Mouse (Mus musculus) neural tube, embryonic 15.5 days (tissue): ENCODE measurements at regions not wholly inside any gene's neighbourhood (a gene's known extent, or its start where the extent isn't known, plus 50 kb on each side); places are given as distances from the start of the nearest gene placed in this dataset.

Experiments
- ATAC-seq: fragments of 200-750 bp; cut with Nextera tagmentation; 2 replicates; pipeline ENCODE4 v1.8.0; 2017; ENCODE audit warnings: mild to moderate bottlenecking, moderate TSS enrichment, moderate library complexity; ENCODE audit not compliant: low FRiP score
- H3K27ac ChIP-seq: fragments of 300-500 bp; sonication (generic); replicated peaks from 2 replicates; pipeline ENCODE4 v1.5.1; 2015; ENCODE audit warnings: mild to moderate bottlenecking, inconsistent platforms
- H3K27me3 ChIP-seq: fragments of 300-500 bp; sonication (generic); replicated peaks from 2 replicates; pipeline ENCODE4 v1.6.1; 2015; ENCODE audit warnings: inconsistent platforms
- H3K36me3 ChIP-seq: fragments of 300-500 bp; sonication (generic); 2 replicates; pipeline ENCODE4 v1.6.1; 2015; ENCODE audit warnings: inconsistent platforms
- H3K4me1 ChIP-seq: fragments of 300-500 bp; sonication (generic); 2 replicates; pipeline ENCODE4 v1.6.1; 2015; ENCODE audit warnings: inconsistent platforms
- H3K4me2 ChIP-seq: fragments of 300-500 bp; sonication (generic); 2 replicates; pipeline ENCODE4 v1.6.1; 2015; ENCODE audit warnings: inconsistent platforms, mild to moderate bottlenecking, moderate library complexity
- H3K4me3 ChIP-seq: fragments of 300-500 bp; sonication (generic); replicated peaks from 2 replicates; pipeline ENCODE4 v1.5.1; 2015; ENCODE audit warnings: mild to moderate bottlenecking, inconsistent platforms
- H3K9ac ChIP-seq: fragments of 300-500 bp; sonication (generic); replicated peaks from 2 replicates; pipeline ENCODE4 v1.6.1; 2015; ENCODE audit warnings: mild to moderate bottlenecking, inconsistent platforms
- H3K9me3 ChIP-seq: fragments of 300-500 bp; sonication (generic); replicated peaks from 2 replicates; pipeline ENCODE4 v1.6.1; 2016; ENCODE audit warnings: inconsistent platforms
- WGBS: fragments of 180-500 bp; shearing (Covaris S2); methylation state at CpG from one replicate; pipeline ENCODE4 v1.1.7; 2015; ENCODE audit warnings: mixed read lengths; 5-methylcytosine and 5-hydroxymethylcytosine counted together

GRCm38 (mm10) chr6:117563704-117564103 lies 277.3 kb upstream of the Zfp637 start:
- no peaks in the 10 kb centered on the region for H3K4me1 ChIP-seq
- WGBS, result 86% methylated on average over 1 of the region's 1 CpGs
- no peak overlapping the region for H3K9ac ChIP-seq
- no peaks in the 10 kb centered on the region; the same call in 1 of the 2 replicates for H3K27me3 ChIP-seq
- H3K4me3 ChIP-seq, result no peak overlapping the region
- ATAC-seq, result no peak
- no peak overlapping the region for H3K27ac ChIP-seq
- no peak overlapping the region for H3K4me2 ChIP-seq
- no peaks in the 10 kb centered on the region for H3K9me3 ChIP-seq
- H3K36me3 ChIP-seq, result no peaks in the 10 kb centered on the region

GRCm38 (mm10) chr6:117566786-117567185 lies 274.2 kb upstream of the Zfp637 start:
- WGBS, result 61% methylated on average over 6 of the region's 6 CpGs

GRCm38 (mm10) chr6:117567691-117568090 lies 273.3 kb upstream of the Zfp637 start:
- Histone ChIP-seq H3K27me3 (no peaks in the 10 kb centered on the region), H3K4me3 (no peak overlapping the region), H3K36me3 (no peaks in the 10 kb centered on the region), H3K4me2 (no peak overlapping the region), H3K9ac (no peak overlapping the region), H3K4me1 (peaks cover 6% of the 10 kb centered on the region), H3K27ac (no peak overlapping the region), H3K9me3 (no peaks in the 10 kb centered on the region)
- 91% methylated on average over 5 of the region's 5 CpGs for WGBS
- no peak for ATAC-seq

More at GRCm38 (mm10) chr6:117566786-117567185, 274.2 kb upstream of the Zfp637 start:
- ATAC-seq, result no peak
- H3K9ac ChIP-seq, result no peak overlapping the region
- no peaks in the 10 kb centered on the region for H3K36me3 ChIP-seq
- peaks cover 6% of the 10 kb centered on the region for H3K4me1 ChIP-seq
- H3K27me3 ChIP-seq, result no peaks in the 10 kb centered on the region
- H3K4me2 ChIP-seq, result no peak overlapping the region
- H3K4me3 ChIP-seq, result no peak overlapping the region
- H3K27ac ChIP-seq, result no peak overlapping the region
- no peaks in the 10 kb centered on the region for H3K9me3 ChIP-seq

GRCm38 (mm10) chr6:117569576-117570326 lies 271.2 kb upstream of the Zfp637 start:
- no peaks in the 10 kb centered on the region for H3K36me3 ChIP-seq
- no peaks in the 10 kb centered on the region for H3K27me3 ChIP-seq
- no peak overlapping the region for H3K9ac ChIP-seq
- no peak overlapping the region for H3K4me2 ChIP-seq
- peaks cover 6% of the 10 kb centered on the region for H3K4me1 ChIP-seq
- 76% methylated on average over 11 of the region's 11 CpGs for WGBS
- no peak overlapping the region for H3K27ac ChIP-seq
- H3K4me3 ChIP-seq, result no peak overlapping the region
- no peak for ATAC-seq
- H3K9me3 ChIP-seq, result no peaks in the 10 kb centered on the region

- no peak for ATAC-seq
- Histone ChIP-seq H3K4me2 (no peak overlapping the region), H3K9ac (no peak overlapping the region), H3K4me3 (no peak overlapping the region), H3K4me1 (peaks cover 6% of the 10 kb centered on the region), H3K27me3 (no peaks in the 10 kb centered on the region), H3K36me3 (no peaks in the 10 kb centered on the region), H3K9me3 (no peaks in the 10 kb centered on the region), H3K27ac (no peak overlapping the region)
- WGBS, result 34% methylated on average over 7 of the region's 7 CpGs
Observed at GRCm38 (mm10) chr6:117570346-117570745, 270.6 kb upstream of the Zfp637 start.

GRCm38 (mm10) chr6:117570791-117571190 lies 270.2 kb upstream of the Zfp637 start:
- Histone ChIP-seq H3K27me3 (no peaks in the 10 kb centered on the region), H3K4me1 (peaks cover 6% of the 10 kb centered on the region), H3K36me3 (no peaks in the 10 kb centered on the region), H3K9me3 (no peaks in the 10 kb centered on the region), H3K27ac (no peak overlapping the region; the same call in 1 of the 2 replicates), H3K9ac (no peak overlapping the region), H3K4me3 (no peak overlapping the region), H3K4me2 (no peak overlapping the region)
- no peak for ATAC-seq
- WGBS, result 90% methylated on average over 4 of the region's 4 CpGs

- WGBS, result 93% methylated on average over 14 of the region's 14 CpGs
Observed at GRCm38 (mm10) chr6:117572006-117572405, 269.0 kb upstream of the Zfp637 start.

GRCm38 (mm10) chr6:117573371-117573770 lies 267.6 kb upstream of the Zfp637 start:
- no peak overlapping the region for H3K4me3 ChIP-seq
- no peak for ATAC-seq
- H3K36me3 ChIP-seq, result no peaks in the 10 kb centered on the region
- no peaks in the 10 kb centered on the region for H3K27me3 ChIP-seq
- 92% methylated on average over 8 of the region's 8 CpGs for WGBS
- H3K9me3 ChIP-seq, result no peaks in the 10 kb centered on the region
- H3K4me2 ChIP-seq, result no peak overlapping the region
- H3K9ac ChIP-seq, result no peak overlapping the region
- peaks cover 10% of the 10 kb centered on the region for H3K4me1 ChIP-seq
- no peak overlapping the region for H3K27ac ChIP-seq

More at GRCm38 (mm10) chr6:117572006-117572405, 269.0 kb upstream of the Zfp637 start:
- H3K27me3 ChIP-seq, result no peaks in the 10 kb centered on the region
- H3K36me3 ChIP-seq, result no peaks in the 10 kb centered on the region
- H3K9ac ChIP-seq, result no peak overlapping the region
- no peaks in the 10 kb centered on the region for H3K9me3 ChIP-seq
- H3K27ac ChIP-seq, result no peak overlapping the region
- no peak for ATAC-seq
- H3K4me2 ChIP-seq, result no peak overlapping the region
- H3K4me1 ChIP-seq, result peaks cover 6% of the 10 kb centered on the region
- no peak overlapping the region for H3K4me3 ChIP-seq

- WGBS, result 86% methylated on average over 10 of the region's 10 CpGs
- H3K27ac ChIP-seq, result no peak overlapping the region
- no peak for ATAC-seq
- no peaks in the 10 kb centered on the region for H3K27me3 ChIP-seq
- no peaks in the 10 kb centered on the region for H3K36me3 ChIP-seq
- H3K4me2 ChIP-seq, result no peak overlapping the region
- no peak overlapping the region for H3K9ac ChIP-seq
- H3K4me1 ChIP-seq, result peaks cover 10% of the 10 kb centered on the region
- H3K9me3 ChIP-seq, result no peaks in the 10 kb centered on the region
- H3K4me3 ChIP-seq, result no peak overlapping the region
Observed at GRCm38 (mm10) chr6:117574146-117574545, 266.8 kb upstream of the Zfp637 start.

GRCm38 (mm10) chr6:117575057-117575456 lies 265.9 kb upstream of the Zfp637 start:
- no peaks in the 10 kb centered on the region for H3K36me3 ChIP-seq
- H3K9ac ChIP-seq, result no peak overlapping the region
- H3K4me3 ChIP-seq, result no peak overlapping the region
- no peaks in the 10 kb centered on the region for H3K9me3 ChIP-seq
- H3K4me2 ChIP-seq, result no peak overlapping the region
- no peak for ATAC-seq
- no peak overlapping the region for H3K27ac ChIP-seq
- H3K4me1 ChIP-seq, result peaks cover 10% of the 10 kb centered on the region
- H3K27me3 ChIP-seq, result no peaks in the 10 kb centered on the region
- 49% methylated on average over 5 of the region's 5 CpGs for WGBS

GRCm38 (mm10) chr6:117576021-117576420 lies 265.0 kb upstream of the Zfp637 start:
- Histone ChIP-seq H3K4me3 (no peak overlapping the region), H3K9ac (no peak overlapping the region), H3K36me3 (no peaks in the 10 kb centered on the region), H3K4me1 (peaks cover 7% of the 10 kb centered on the region), H3K4me2 (no peak overlapping the region), H3K27ac (no peak overlapping the region), H3K9me3 (no peaks in the 10 kb centered on the region), H3K27me3 (no peaks in the 10 kb centered on the region)
- no peak for ATAC-seq
- WGBS, result 92% methylated on average over 9 of the region's 9 CpGs
